Mouse (Mus musculus) neural tube, postnatal 0 days (tissue): ENCODE data around the gene Cutc. TPM values are rescaled to one million over a fixed set of nuclear protein-coding genes. Genes with fewer than 3 reads are reported as not detected.

Source experiments
- polyA plus RNA-seq: library from polyadenylated mRNA; unstranded; fragments of >200 nt; fragmentation: Nextera tagmentation; extraction: Ambion mirVana; gene quantifications from 2 replicates; pipeline ENCODE4 v1.2.1, GENCODE M21; 2015

The Cutc gene
- 8.7 and 8.9 TPM in 2 replicates for polyA plus RNA-seq

GRCm38 (mm10) chr19:43752489-43753225 is at the start of gene Cutc, which contains the start of gene Cox15:
Gene Cutc, plus strand, starts transcription at chr19:43752996.
Gene Cox15, minus strand, starts transcription at chr19:43753000.

GRCm38 (mm10) chr19:43781980-43782379 is 29.2 kb downstream of the Cutc start, which contains the start of gene Abcc2:
Gene Abcc2, plus strand, starts transcription at chr19:43782192.

Other genes starting within 250 kb of the Cutc start
- gene Got1, start 228.4 kb upstream of the Cutc start, polyA plus RNA-seq = 138 and 152 TPM in 2 replicates
- not detected in 2 replicates for gene Nkx2-3, start 140.7 kb upstream of the Cutc start, polyA plus RNA-seq
- 20.9 and 21.3 TPM in 2 replicates for gene Slc25a28, start 78.1 kb upstream of the Cutc start, polyA plus RNA-seq
- gene Entpd7, start 63.3 kb upstream of the Cutc start, polyA plus RNA-seq = 8.9 and 9.6 TPM in 2 replicates
- 8.6 and 10.0 TPM in 2 replicates for gene Cox15, start within 50 bp of the Cutc start, polyA plus RNA-seq
- 0.27 and 0.28 TPM in 2 replicates for gene Abcc2, start 29.2 kb downstream of the Cutc start, polyA plus RNA-seq
- 7.9 and 8.0 TPM in 2 replicates for gene Dnmbp, start 187.2 kb downstream of the Cutc start, polyA plus RNA-seq
- gene Cpn1, start 233.6 kb downstream of the Cutc start, polyA plus RNA-seq = 0.10 and 0.20 TPM in 2 replicates